Mouse (Mus musculus): ENCODE data around the gene Ensa. TPM values are rescaled to one million over a fixed set of nuclear protein-coding genes. Genes with fewer than 3 reads are reported as not detected.
A peak's percentile ranks its signal among the peaks of the same experiment; 100 is the strongest.
"Not testable (repeated sequence)": the region's sequence is repeated elsewhere in the genome, so short reads cannot be mapped to it uniquely, and the experiment has no call there.

Gene Ensa
- total RNA-seq, 4 experiments from 2014 or later: 77.2 to 84.9 (median 80.6) TPM

- DNase-seq (ENCODE audit: low spot score): no peak
These were observed 38.1 kb downstream of the Ensa start for GRCm38 (mm10) chr3:95662724-95663449.

- DNase-seq (ENCODE audit: low spot score): no peak
These were observed 38.7 kb downstream of the Ensa start for GRCm38 (mm10) chr3:95663486-95663885.

GRCm38 (mm10) chr3:95663969-95664608, 39.3 kb downstream of the Ensa start:
- no peak for DNase-seq (ENCODE audit: low spot score)

- DNase-seq (ENCODE audit: low spot score): no peak
These were observed 40.2 kb downstream of the Ensa start for GRCm38 (mm10) chr3:95664940-95665352.

GRCm38 (mm10) chr3:95666124-95666844, 41.5 kb downstream of the Ensa start:
- no peak for DNase-seq (ENCODE audit: low spot score)

GRCm38 (mm10) chr3:95667521-95667920, 42.7 kb downstream of the Ensa start:
- no peak for DNase-seq (ENCODE audit: low spot score)

GRCm38 (mm10) chr3:95668026-95668425, 43.2 kb downstream of the Ensa start:
- no peak for DNase-seq (ENCODE audit: low spot score)

- no peak for DNase-seq (ENCODE audit: low spot score)
These were observed 44.0 kb downstream of the Ensa start for GRCm38 (mm10) chr3:95668589-95669308.

- DNase-seq (ENCODE audit: low spot score): no peak
These were observed 44.5 kb downstream of the Ensa start for GRCm38 (mm10) chr3:95669309-95669665.

- not testable (repeated sequence) for DNase-seq (ENCODE audit: low spot score)
These were observed 45.6 kb downstream of the Ensa start for GRCm38 (mm10) chr3:95670419-95670818.

- DNase-seq (ENCODE audit: low spot score): no peak
These were observed 46.4 kb downstream of the Ensa start for GRCm38 (mm10) chr3:95671201-95671600.

GRCm38 (mm10) chr3:95672461-95672860, 47.7 kb downstream of the Ensa start:
- no peak for DNase-seq (ENCODE audit: low spot score)

- DNase-seq (ENCODE audit: low spot score): no peak
These were observed 48.3 kb downstream of the Ensa start for GRCm38 (mm10) chr3:95672861-95673706.

- no peak for DNase-seq (ENCODE audit: low spot score)
These were observed 49.0 kb downstream of the Ensa start for GRCm38 (mm10) chr3:95673707-95674211.

GRCm38 (mm10) chr3:95674236-95674635, 49.4 kb downstream of the Ensa start:
- peak; percentile 90 for DNase-seq (ENCODE audit: low spot score)

- DNase-seq (ENCODE audit: low spot score): no peak
These were observed 50.0 kb downstream of the Ensa start for GRCm38 (mm10) chr3:95674812-95675211.

- peak; percentile 92 for DNase-seq (ENCODE audit: low spot score)
These were observed 50.7 kb downstream of the Ensa start for GRCm38 (mm10) chr3:95675301-95676092.

- peak; percentile 88 for DNase-seq (ENCODE audit: low spot score)
These were observed 52.1 kb downstream of the Ensa start for GRCm38 (mm10) chr3:95676745-95677419.

GRCm38 (mm10) chr3:95677420-95678090, 52.8 kb downstream of the Ensa start:
- DNase-seq (ENCODE audit: low spot score): no peak
